Mouse (Mus musculus) liver, postnatal 0 days (tissue): ENCODE data around the gene Nedd4.

Source experiments
- CTCF ChIP-seq: sonication (generic); IDR thresholded peaks from 2 replicates; pipeline ENCODE4 v1.5.1; 2016; ENCODE audit warnings: antibody characterized with exemption, low read depth
- EP300 ChIP-seq: IDR thresholded peaks from 2 replicates; pipeline ENCODE4 v1.6.1; 2016; ENCODE audit warnings: antibody characterized with exemption, low read depth, mild to moderate bottlenecking

GRCm38 (mm10) chr9:72797136-72797621, 135.0 kb downstream of the Nedd4 start:
- TF ChIP-seq CTCF (no peak), EP300 (no peak)
